Mouse (Mus musculus) heart, postnatal 0 days (tissue): ENCODE results near the gene Ttll6.

Source experiments
- CTCF ChIP-seq: IDR thresholded peaks from 2 replicates; pipeline ENCODE4 v1.5.1; 2016; ENCODE audit warnings: antibody characterized with exemption, control low read depth, low read depth
- EP300 ChIP-seq: IDR thresholded peaks from 2 replicates; pipeline ENCODE4 v1.6.1; 2016; ENCODE audit warnings: antibody characterized with exemption, low read depth

- TF ChIP-seq CTCF, result no peak
- no peak for TF ChIP-seq EP300
Observed at GRCm38 (mm10) chr11:96119401-96119800, 14.2 kb upstream of the Ttll6 start.
